Mouse (Mus musculus) monocyte, adult 5-6 weeks (primary cell): ENCODE results near the gene Mta3. TPM values are rescaled to one million over a fixed set of nuclear protein-coding genes. Genes with fewer than 3 reads are reported as not detected.

Experiments used
- ATAC-seq: fragments of 153-309, 156-312 bp; replicated peaks from 2 replicates; pipeline ENCODE4 v1.8.0; 2017; ENCODE audit warnings: mild to moderate bottlenecking; ENCODE audit not compliant: low TSS enrichment, insufficient number of reproducible peaks, severe bottlenecking, poor library complexity, low FRiP score
- total RNA-seq: library from RNA; stranded (forward); fragments of 200-1000, 200-491, 200-594 nt; gene quantifications from 3 replicates; pipeline ENCODE4 v1.2.3, GENCODE M21; 2017

Gene Mta3
- 75.1 to 131 TPM (median 76.5 TPM) in 3 replicates for total RNA-seq

GRCm38 (mm10) chr17:83706116-83706593 lies at the start of gene Mta3:
Mta3 (plus strand) TSS chr17:83706163.
- ATAC-seq = no peak

- ATAC-seq = no peak
Observed at GRCm38 (mm10) chr17:83657375-83657774, 48.6 kb upstream of the Mta3 start.

- ATAC-seq = no peak
Observed at GRCm38 (mm10) chr17:83658943-83659342, 47.0 kb upstream of the Mta3 start.

- ATAC-seq = no peak
Observed at GRCm38 (mm10) chr17:83664761-83665160, 41.2 kb upstream of the Mta3 start.

- no peak for ATAC-seq
Observed at GRCm38 (mm10) chr17:83666597-83667287, 39.2 kb upstream of the Mta3 start.

GRCm38 (mm10) chr17:83667934-83668690 lies 37.9 kb upstream of the Mta3 start:
- no peak for ATAC-seq

- no peak for ATAC-seq
Observed at GRCm38 (mm10) chr17:83672685-83673084, 33.3 kb upstream of the Mta3 start.

GRCm38 (mm10) chr17:83677370-83677769 lies 28.6 kb upstream of the Mta3 start:
- ATAC-seq = no peak

- peak; percentile 71 for ATAC-seq
Observed at GRCm38 (mm10) chr17:83681977-83682376, 24.0 kb upstream of the Mta3 start.

GRCm38 (mm10) chr17:83684475-83684874 lies 21.5 kb upstream of the Mta3 start:
- ATAC-seq = no peak

- no peak for ATAC-seq
Observed at GRCm38 (mm10) chr17:83690418-83690817, 15.5 kb upstream of the Mta3 start.

GRCm38 (mm10) chr17:83691379-83691778 lies 14.6 kb upstream of the Mta3 start:
- ATAC-seq = no peak

GRCm38 (mm10) chr17:83693941-83694340 lies 12.0 kb upstream of the Mta3 start:
- ATAC-seq = no peak

- peak; percentile 98 for ATAC-seq
Observed at GRCm38 (mm10) chr17:83695785-83696184, 10.2 kb upstream of the Mta3 start.

GRCm38 (mm10) chr17:83699062-83699724 lies 6.8 kb upstream of the Mta3 start:
- ATAC-seq = no peak

GRCm38 (mm10) chr17:83700125-83700524 lies 5.8 kb upstream of the Mta3 start:
- no peak for ATAC-seq

- ATAC-seq = no peak
Observed at GRCm38 (mm10) chr17:83704469-83704868, 1.5 kb upstream of the Mta3 start.

- peak; percentile 62 for ATAC-seq
Observed at GRCm38 (mm10) chr17:83705352-83706115, 429 bp upstream of the Mta3 start.

GRCm38 (mm10) chr17:83706594-83707126 lies 697 bp downstream of the Mta3 start:
- no peak for ATAC-seq
